Mouse (Mus musculus): Measurements from ENCODE around the gene Celf5. TPM values are rescaled to one million over a fixed set of nuclear protein-coding genes. Genes with fewer than 3 reads are reported as not detected.
A peak's percentile ranks its signal among the peaks of the same experiment; 100 is the strongest.

Gene Celf5
- polyA plus RNA-seq (2015; fragmentation: Nextera tagmentation; extraction: Ambion mirVana), result 2.1 and 2.5 TPM in 2 replicates

- H3K9me3 ChIP-seq, result no peaks in the 10 kb centered on the region
- peaks cover 17% of the 10 kb centered on the region for H3K36me3 ChIP-seq
- no peak within 1 kb of the TSS for H3K27ac ChIP-seq
- ATAC-seq (ENCODE audit: insufficient number of reproducible peaks, insufficient read depth, low FRiP score, low TSS enrichment, low read depth), result 0 out of 2 replicates have a peak, but pooled peaks have one; percentile 34
- H3K9ac ChIP-seq, result peak within 1 kb of the TSS; percentile 72
- H3K4me3 ChIP-seq, result peak within 1 kb of the TSS; percentile 51
- 0% methylated on average over 36 of the region's 36 CpGs for WGBS
- H3K4me1 ChIP-seq, result 0 out of 2 replicates have a peak, but pooled peaks cover 6% of the 10 kb centered on the region
- peaks cover 47% of the 10 kb centered on the region for H3K27me3 ChIP-seq
- peak within 1 kb of the TSS; percentile 80 for H3K4me2 ChIP-seq
Observed at GRCm38 (mm10) chr10:81482533-81482889, at the start of gene Celf5. TSS of gene Celf5 (minus strand) at chr10:81482709.

- peaks cover 34% of the 10 kb centered on the region for H3K36me3 ChIP-seq
- 15% methylated on average over 14 of the region's 14 CpGs for WGBS
- ATAC-seq (ENCODE audit: insufficient number of reproducible peaks, insufficient read depth, low FRiP score, low TSS enrichment, low read depth), result no peak
- H3K4me3 ChIP-seq, result no peak overlapping the region
- H3K9me3 ChIP-seq, result no peaks in the 10 kb centered on the region
- peaks cover 5% of the 10 kb centered on the region; the same call in 1 of the 2 replicates for H3K4me1 ChIP-seq
- no peak overlapping the region for H3K9ac ChIP-seq
- H3K27ac ChIP-seq, result no peak overlapping the region
- no peak overlapping the region for H3K4me2 ChIP-seq
- peaks cover 16% of the 10 kb centered on the region for H3K27me3 ChIP-seq
Observed at GRCm38 (mm10) chr10:81526779-81527178, 44.3 kb upstream of the Celf5 start.

- Histone ChIP-seq H3K27ac (no peak overlapping the region), H3K36me3 (peaks cover 19% of the 10 kb centered on the region), H3K9ac (no peak overlapping the region), H3K4me2 (no peak overlapping the region), H3K27me3 (peaks cover 16% of the 10 kb centered on the region), H3K9me3 (no peaks in the 10 kb centered on the region), H3K4me3 (no peak overlapping the region), H3K4me1 (peaks cover 5% of the 10 kb centered on the region; the same call in 1 of the 2 replicates)
- ATAC-seq (ENCODE audit: insufficient number of reproducible peaks, insufficient read depth, low FRiP score, low TSS enrichment, low read depth), result no peak
- 52% methylated on average over 12 of the region's 13 CpGs for WGBS
Observed at GRCm38 (mm10) chr10:81525017-81525694, 42.6 kb upstream of the Celf5 start.

- peaks cover 5% of the 10 kb centered on the region; the same call in 1 of the 2 replicates for H3K4me1 ChIP-seq
- no peak for ATAC-seq (ENCODE audit: insufficient number of reproducible peaks, insufficient read depth, low FRiP score, low TSS enrichment, low read depth)
- peak within 1 kb of the TSS; percentile 18 for H3K4me3 ChIP-seq
- peaks cover 8% of the 10 kb centered on the region; the same call in 1 of the 2 replicates for H3K36me3 ChIP-seq
- no peaks in the 10 kb centered on the region for H3K9me3 ChIP-seq
- H3K27ac ChIP-seq, result no peak within 1 kb of the TSS; the same call in 1 of the 2 replicates
- 19% methylated on average over 9 of the region's 9 CpGs for WGBS
- peak within 1 kb of the TSS; percentile 39 for H3K4me2 ChIP-seq
- peaks cover 16% of the 10 kb centered on the region for H3K27me3 ChIP-seq
- H3K9ac ChIP-seq, result peak within 1 kb of the TSS; percentile 58
Observed at GRCm38 (mm10) chr10:81524051-81524605, 41.6 kb upstream of the Celf5 start, which contains the start of gene Gna15. TSS of gene Gna15 (minus strand) at chr10:81524225.

- Histone ChIP-seq H3K4me1 (peaks cover 5% of the 10 kb centered on the region; the same call in 1 of the 2 replicates), H3K27me3 (peaks cover 16% of the 10 kb centered on the region), H3K27ac (no peak overlapping the region; the same call in 1 of the 2 replicates), H3K4me3 (peak overlapping the region; percentile 18), H3K9ac (peak overlapping the region; percentile 58), H3K9me3 (no peaks in the 10 kb centered on the region), H3K36me3 (0 out of 2 replicates have a peak, but pooled peaks cover 3% of the 10 kb centered on the region), H3K4me2 (peak overlapping the region; percentile 39)
- ATAC-seq (ENCODE audit: insufficient number of reproducible peaks, insufficient read depth, low FRiP score, low TSS enrichment, low read depth), result no peak
- 18% methylated on average over 19 of the region's 19 CpGs for WGBS
Observed at GRCm38 (mm10) chr10:81523570-81523969, 41.1 kb upstream of the Celf5 start.

- WGBS, result 80% methylated on average over 6 of the region's 6 CpGs
- H3K27ac ChIP-seq, result no peak overlapping the region
- H3K9ac ChIP-seq, result peak overlapping the region; percentile 58; the same call in 1 of the 2 replicates
- peak overlapping the region; percentile 39; the same call in 1 of the 2 replicates for H3K4me2 ChIP-seq
- ATAC-seq (ENCODE audit: insufficient number of reproducible peaks, insufficient read depth, low FRiP score, low TSS enrichment, low read depth), result no peak
- no peaks in the 10 kb centered on the region for H3K9me3 ChIP-seq
- 0 out of 2 replicates have a peak, but pooled peaks cover 3% of the 10 kb centered on the region for H3K36me3 ChIP-seq
- H3K27me3 ChIP-seq, result peaks cover 16% of the 10 kb centered on the region
- H3K4me1 ChIP-seq, result peaks cover 5% of the 10 kb centered on the region; the same call in 1 of the 2 replicates
- H3K4me3 ChIP-seq, result no peak overlapping the region
Observed at GRCm38 (mm10) chr10:81523142-81523541, 40.6 kb upstream of the Celf5 start.

- Histone ChIP-seq H3K9me3 (no peaks in the 10 kb centered on the region), H3K4me1 (peaks cover 5% of the 10 kb centered on the region; the same call in 1 of the 2 replicates), H3K36me3 (no peaks in the 10 kb centered on the region), H3K4me3 (no peak overlapping the region), H3K4me2 (no peak overlapping the region), H3K9ac (no peak overlapping the region), H3K27ac (no peak overlapping the region), H3K27me3 (peaks cover 16% of the 10 kb centered on the region)
- no peak for ATAC-seq (ENCODE audit: insufficient number of reproducible peaks, insufficient read depth, low FRiP score, low TSS enrichment, low read depth)
- WGBS, result 68% methylated on average over 3 of the region's 3 CpGs
Observed at GRCm38 (mm10) chr10:81519978-81520365, 37.5 kb upstream of the Celf5 start.

- peaks cover 16% of the 10 kb centered on the region for H3K27me3 ChIP-seq
- H3K9me3 ChIP-seq, result no peaks in the 10 kb centered on the region
- H3K4me1 ChIP-seq, result peaks cover 5% of the 10 kb centered on the region; the same call in 1 of the 2 replicates
- H3K27ac ChIP-seq, result no peak overlapping the region
- no peak for ATAC-seq (ENCODE audit: insufficient number of reproducible peaks, insufficient read depth, low FRiP score, low TSS enrichment, low read depth)
- no peaks in the 10 kb centered on the region for H3K36me3 ChIP-seq
- no peak overlapping the region for H3K4me3 ChIP-seq
- WGBS, result 87% methylated on average over 6 of the region's 6 CpGs
- H3K9ac ChIP-seq, result no peak overlapping the region
- H3K4me2 ChIP-seq, result no peak overlapping the region
Observed at GRCm38 (mm10) chr10:81519227-81519977, 36.9 kb upstream of the Celf5 start.

- peaks cover under 1% of the 10 kb centered on the region; the same call in 1 of the 2 replicates for H3K4me1 ChIP-seq
- no peaks in the 10 kb centered on the region for H3K36me3 ChIP-seq
- no peak overlapping the region for H3K4me3 ChIP-seq
- H3K27me3 ChIP-seq, result peaks cover 10% of the 10 kb centered on the region
- WGBS, result 18% methylated on average over 4 of the region's 4 CpGs
- no peaks in the 10 kb centered on the region for H3K9me3 ChIP-seq
- H3K27ac ChIP-seq, result no peak overlapping the region
- ATAC-seq (ENCODE audit: insufficient number of reproducible peaks, insufficient read depth, low FRiP score, low TSS enrichment, low read depth), result no peak
- no peak overlapping the region for H3K9ac ChIP-seq
- no peak overlapping the region for H3K4me2 ChIP-seq
Observed at GRCm38 (mm10) chr10:81518546-81518945, 36.0 kb upstream of the Celf5 start.

- Histone ChIP-seq H3K27ac (no peak overlapping the region), H3K9ac (no peak overlapping the region), H3K9me3 (no peaks in the 10 kb centered on the region), H3K27me3 (peaks cover 9% of the 10 kb centered on the region; the same call in 1 of the 2 replicates), H3K4me2 (no peak overlapping the region), H3K4me3 (no peak overlapping the region), H3K4me1 (no peaks in the 10 kb centered on the region), H3K36me3 (no peaks in the 10 kb centered on the region)
- ATAC-seq (ENCODE audit: insufficient number of reproducible peaks, insufficient read depth, low FRiP score, low TSS enrichment, low read depth), result no peak
- 76% methylated on average over 8 of the region's 8 CpGs for WGBS
Observed at GRCm38 (mm10) chr10:81517227-81517626, 34.7 kb upstream of the Celf5 start.

GRCm38 (mm10) chr10:81513798-81514197 lies 31.3 kb upstream of the Celf5 start:
- 81% methylated on average over 5 of the region's 5 CpGs for WGBS
- Histone ChIP-seq H3K36me3 (no peaks in the 10 kb centered on the region), H3K9ac (no peak overlapping the region), H3K9me3 (no peaks in the 10 kb centered on the region), H3K27me3 (peaks cover 17% of the 10 kb centered on the region), H3K4me1 (no peaks in the 10 kb centered on the region), H3K4me2 (no peak overlapping the region), H3K4me3 (no peak overlapping the region), H3K27ac (no peak overlapping the region)
- ATAC-seq (ENCODE audit: insufficient number of reproducible peaks, insufficient read depth, low FRiP score, low TSS enrichment, low read depth), result no peak
